Mouse (Mus musculus) kidney, adult 9 months (tissue): ENCODE results near the gene Mrgpra2b.
"Not testable (repeated sequence)": the region's sequence is repeated elsewhere in the genome, so short reads cannot be mapped to it uniquely, and the experiment has no call there.

Source experiments
- DNase-seq: peaks from one replicate; pipeline ENCODE4 v3.0.0; 2022

The Mrgpra2b gene

GRCm38 (mm10) chr7:47528762-47529161 lies at the start of gene Mrgpra2b:
TSS of gene Mrgpra2b (minus strand) at chr7:47528862.
- no peak for DNase-seq

DNA sequence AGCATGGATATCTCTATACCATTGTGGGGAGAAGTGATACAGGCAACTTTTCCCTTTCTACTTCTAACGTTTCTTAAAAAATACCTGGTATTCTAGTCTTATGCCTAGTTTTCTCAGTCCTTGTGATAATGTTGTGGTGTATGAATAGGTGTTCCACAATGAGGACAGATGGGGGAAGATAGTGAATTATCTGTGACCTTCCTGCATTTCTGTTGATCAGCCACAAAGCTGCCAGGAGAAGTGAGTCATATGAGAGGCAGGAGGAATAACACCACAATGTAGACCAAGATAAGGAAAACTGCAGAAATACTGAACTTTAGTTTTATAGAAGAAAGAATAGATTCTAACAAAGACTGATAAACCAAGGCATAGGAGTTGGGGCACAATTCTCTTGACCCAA lies 12.3 kb downstream of the Mrgpra2b start:
- DNase-seq = no peak

GRCm38 (mm10) chr7:47515050-47515449 lies 13.6 kb downstream of the Mrgpra2b start:
- DNase-seq = no peak

- no peak for DNase-seq
Measured at GRCm38 (mm10) chr7:47502953-47503352, 25.7 kb downstream of the Mrgpra2b start.

DNA sequence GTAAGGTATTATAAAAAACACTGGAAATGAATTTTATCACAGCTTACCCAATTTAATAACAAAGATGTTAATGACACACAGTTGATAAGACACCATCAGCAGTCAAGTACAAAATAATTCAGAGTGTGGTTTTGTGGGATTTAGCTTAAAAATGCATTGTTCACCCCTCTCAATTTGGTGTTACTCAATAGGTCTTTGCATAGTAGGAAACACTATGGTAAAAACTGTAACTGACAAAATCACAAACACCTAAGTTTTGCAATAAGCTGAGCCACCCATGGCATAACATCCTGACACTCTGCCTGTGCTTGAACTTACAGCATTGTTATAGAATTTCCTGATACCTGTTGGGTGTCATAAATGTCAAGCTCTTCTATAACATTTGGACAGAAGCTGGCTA lies 37.4 kb downstream of the Mrgpra2b start:
- DNase-seq = not testable (repeated sequence)

DNA sequence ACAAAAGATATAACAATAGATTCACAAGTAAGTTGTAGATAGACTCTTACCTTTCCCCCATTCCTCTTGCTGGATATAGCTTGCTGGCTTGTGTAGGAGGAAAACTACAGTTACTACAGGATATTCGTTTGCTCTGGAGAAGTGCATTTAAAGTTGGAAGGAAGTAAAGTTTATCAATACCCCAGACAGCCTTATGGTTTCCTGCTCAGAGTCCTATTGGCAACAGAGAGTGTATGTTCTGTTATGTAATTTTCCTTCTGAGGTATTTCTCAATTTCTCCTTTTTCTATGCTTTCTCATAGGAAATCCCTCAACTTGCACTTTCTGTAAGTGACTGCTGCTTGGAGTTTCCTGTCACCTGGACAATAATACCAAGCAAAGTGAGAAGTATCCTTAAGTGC lies 39.2 kb downstream of the Mrgpra2b start:
- not testable (repeated sequence) for DNase-seq

GRCm38 (mm10) chr7:47483181-47483580 lies 45.5 kb downstream of the Mrgpra2b start:
- DNase-seq = not testable (repeated sequence)

DNA sequence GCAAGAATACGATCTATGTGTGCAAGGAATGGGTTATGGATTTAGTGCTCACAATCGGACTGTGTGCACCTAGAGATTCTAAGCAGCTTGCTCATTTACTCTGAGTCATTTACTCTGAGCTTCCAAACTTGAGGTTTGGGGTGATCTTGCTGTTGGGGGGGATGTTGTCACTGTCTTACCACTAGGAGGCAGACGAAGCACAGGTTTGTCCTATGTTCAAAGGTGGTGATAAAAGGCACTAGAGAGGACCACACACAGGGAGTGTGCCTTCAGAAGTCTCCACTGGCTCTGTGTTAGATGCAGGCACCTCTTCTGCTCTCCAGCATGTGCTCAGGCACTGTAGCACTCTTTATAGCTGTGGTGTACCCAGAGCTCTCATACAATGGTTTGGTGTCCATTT lies 54.8 kb downstream of the Mrgpra2b start:
- DNase-seq = not testable (repeated sequence)

DNA sequence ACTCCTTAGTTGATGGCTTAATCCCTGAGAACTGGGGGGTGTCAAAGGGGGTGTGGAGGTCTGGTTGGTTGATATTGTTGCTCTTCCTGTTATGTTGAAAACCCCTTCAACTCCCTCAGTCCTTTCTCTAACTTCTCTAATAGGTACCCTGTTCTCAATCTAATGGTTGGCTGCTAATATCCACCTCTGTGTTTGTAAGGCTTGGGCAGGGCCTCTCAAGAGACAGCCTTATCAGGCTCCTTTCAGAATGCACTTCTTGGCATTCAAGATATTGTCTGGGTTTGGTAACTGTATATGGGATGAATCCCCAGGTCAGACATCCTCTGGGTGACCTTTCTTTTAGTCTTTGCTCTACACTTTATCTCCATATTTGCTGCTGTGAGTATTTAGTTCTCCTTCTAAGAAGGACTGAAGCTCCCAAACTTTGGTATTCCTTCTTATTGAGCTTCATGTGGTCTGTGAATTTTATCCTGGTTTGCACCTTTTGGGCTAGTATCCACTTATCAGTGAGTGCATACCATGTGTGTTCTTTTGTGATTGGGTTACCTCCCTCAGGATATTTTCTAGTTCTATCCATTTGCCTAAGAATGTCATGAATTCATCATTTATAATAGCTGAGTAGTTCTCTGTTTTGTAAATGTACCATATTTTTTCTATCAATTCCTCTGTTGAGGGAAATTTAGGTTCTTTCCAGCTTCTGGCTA lies 63.2 kb downstream of the Mrgpra2b start:
- not testable (repeated sequence) for DNase-seq

GRCm38 (mm10) chr7:47452015-47452414 lies 76.6 kb downstream of the Mrgpra2b start, which contains the start of gene Mrgpra2a:
TSS of gene Mrgpra2a (minus strand) at chr7:47452139.
- not testable (repeated sequence) for DNase-seq

GRCm38 (mm10) chr7:47445729-47446128 lies 82.9 kb downstream of the Mrgpra2b start:
- not testable (repeated sequence) for DNase-seq

DNA sequence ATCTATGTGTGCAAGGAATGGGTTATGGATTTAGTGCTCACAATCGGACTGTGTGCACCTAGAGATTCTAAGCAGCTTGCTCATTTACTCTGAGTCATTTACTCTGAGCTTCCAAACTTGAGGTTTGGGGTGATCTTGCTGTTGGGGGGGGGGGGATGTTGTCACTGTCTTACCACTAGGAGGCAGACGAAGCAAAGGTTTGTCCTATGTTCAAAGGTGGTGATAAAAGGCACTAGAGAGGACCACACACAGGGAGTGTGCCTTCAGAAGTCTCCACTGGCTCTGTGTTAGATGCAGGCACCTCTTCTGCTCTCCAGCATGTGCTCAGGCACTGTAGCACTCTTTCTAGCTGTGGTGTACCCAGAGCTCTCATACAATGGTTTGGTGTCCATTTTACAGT lies 92.2 kb downstream of the Mrgpra2b start:
- DNase-seq = not testable (repeated sequence)

DNA sequence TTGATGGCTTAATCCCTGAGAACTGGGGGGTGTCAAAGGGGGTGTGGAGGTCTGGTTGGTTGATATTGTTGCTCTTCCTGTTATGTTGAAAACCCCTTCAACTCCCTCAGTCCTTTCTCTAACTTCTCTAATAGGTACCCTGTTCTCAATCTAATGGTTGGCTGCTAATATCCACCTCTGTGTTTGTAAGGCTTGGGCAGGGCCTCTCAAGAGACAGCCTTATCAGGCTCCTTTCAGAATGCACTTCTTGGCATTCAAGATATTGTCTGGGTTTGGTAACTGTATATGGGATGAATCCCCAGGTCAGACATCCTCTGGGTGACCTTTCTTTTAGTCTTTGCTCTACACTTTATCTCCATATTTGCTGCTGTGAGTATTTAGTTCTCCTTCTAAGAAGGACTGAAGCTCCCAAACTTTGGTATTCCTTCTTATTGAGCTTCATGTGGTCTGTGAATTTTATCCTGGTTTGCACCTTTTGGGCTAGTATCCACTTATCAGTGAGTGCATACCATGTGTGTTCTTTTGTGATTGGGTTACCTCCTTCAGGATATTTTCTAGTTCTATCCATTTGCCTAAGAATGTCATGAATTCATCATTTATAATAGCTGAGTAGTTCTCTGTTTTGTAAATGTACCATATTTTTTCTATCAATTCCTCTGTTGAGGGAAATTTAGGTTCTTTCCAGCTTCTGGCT lies 100.7 kb downstream of the Mrgpra2b start:
- not testable (repeated sequence) for DNase-seq
